Mouse (Mus musculus) limb, embryonic 13.5 days (tissue): Measurements from ENCODE around the gene Golga5. TPM values are rescaled to one million over a fixed set of nuclear protein-coding genes. Genes with fewer than 3 reads are reported as not detected.

Experiments
- ATAC-seq: fragments of 200-750 bp; cut with Nextera tagmentation; 2 replicates; pipeline ENCODE4 v1.8.0; 2017; ENCODE audit warnings: low read depth, moderate number of reproducible peaks, moderate TSS enrichment; ENCODE audit not compliant: low FRiP score
- H3K27ac ChIP-seq: fragments of 300-500 bp; sonication (generic); 2 replicates; pipeline ENCODE4 v1.5.1; 2015; ENCODE audit warnings: inconsistent platforms, mild to moderate bottlenecking, moderate library complexity
- H3K27me3 ChIP-seq: fragments of 300-500 bp; sonication (generic); 2 replicates; pipeline ENCODE4 v1.6.1; 2015; ENCODE audit warnings: mild to moderate bottlenecking, inconsistent platforms
- H3K36me3 ChIP-seq: fragments of 300-500 bp; sonication (generic); 2 replicates; pipeline ENCODE4 v1.6.1; 2015; ENCODE audit warnings: inconsistent platforms, mild to moderate bottlenecking, moderate library complexity
- H3K4me1 ChIP-seq: fragments of 300-500 bp; sonication (generic); 2 replicates; pipeline ENCODE4 v1.6.1; 2015; ENCODE audit warnings: inconsistent platforms
- H3K4me2 ChIP-seq: fragments of 300-500 bp; sonication (generic); replicated peaks from 2 replicates; pipeline ENCODE4 v1.6.1; 2015; ENCODE audit warnings: inconsistent platforms, mild to moderate bottlenecking, moderate library complexity
- H3K4me3 ChIP-seq: fragments of 300-500 bp; sonication (generic); 2 replicates; pipeline ENCODE4 v1.5.1; 2015; ENCODE audit warnings: moderate library complexity, mild to moderate bottlenecking, inconsistent platforms
- H3K9ac ChIP-seq: fragments of 300-500 bp; sonication (generic); 2 replicates; pipeline ENCODE4 v1.6.1; 2015; ENCODE audit warnings: mild to moderate bottlenecking, inconsistent platforms
- H3K9me3 ChIP-seq: fragments of 300-500 bp; sonication (generic); 2 replicates; pipeline ENCODE4 v1.6.1; 2016; ENCODE audit warnings: inconsistent platforms
- WGBS: fragments of 180-500 bp; shearing (Covaris S2); methylation state at CpG from one replicate; pipeline ENCODE4 v1.1.7; 2015; 5-methylcytosine and 5-hydroxymethylcytosine counted together
- polyA plus RNA-seq: library from polyadenylated mRNA; unstranded; fragments of >200 nt; fragmentation: Nextera tagmentation; extraction: Ambion mirVana; gene quantifications from 2 replicates; pipeline ENCODE4 v1.2.1, GENCODE M21; 2015

The Golga5 gene
- polyA plus RNA-seq, 1 experiment from 2014 or later: 42.0 TPM

DNA sequence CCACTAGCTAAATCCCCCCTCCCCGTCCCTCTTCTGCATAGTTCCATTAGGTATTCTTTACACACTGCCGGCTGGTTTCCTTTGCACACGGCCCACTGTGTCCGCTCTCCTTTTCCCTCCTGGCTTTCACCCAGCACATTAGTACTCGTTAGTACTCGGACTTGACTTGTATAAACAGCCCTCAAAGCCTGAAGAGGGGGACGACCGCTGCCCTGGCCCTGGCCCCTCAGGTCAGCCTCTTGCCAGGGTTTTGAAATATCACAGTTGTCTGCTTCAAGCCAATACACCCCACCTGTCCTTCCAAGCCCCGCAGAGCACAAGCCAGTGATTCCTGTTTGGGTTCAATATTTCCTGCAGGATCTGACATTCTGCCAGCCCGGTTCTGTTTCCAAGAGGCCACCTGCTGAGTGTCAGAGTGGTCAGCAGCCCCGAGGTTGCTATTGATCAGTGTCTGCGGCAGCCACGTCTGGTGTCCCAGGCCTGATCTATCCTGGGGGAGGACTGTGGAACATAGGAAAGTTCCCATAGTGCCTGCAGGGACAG, 52.9 kb downstream of the Golga5 start:
- Histone ChIP-seq H3K27ac (no peak overlapping the region), H3K4me3 (no peak overlapping the region), H3K9ac (no peak overlapping the region), H3K4me2 (no peak overlapping the region), H3K9me3 (no peaks in the 10 kb centered on the region), H3K36me3 (no peaks in the 10 kb centered on the region), H3K4me1 (no peaks in the 10 kb centered on the region; the same call in 1 of the 2 replicates), H3K27me3 (peaks cover 29% of the 10 kb centered on the region)
- no peak for ATAC-seq
- 35% methylated on average over 13 of the region's 13 CpGs for WGBS

- WGBS: 62% methylated on average over 3 of the region's 3 CpGs
- ATAC-seq: no peak
- Histone ChIP-seq H3K4me1 (peaks cover 2% of the 10 kb centered on the region; the same call in 1 of the 2 replicates), H3K4me3 (no peak overlapping the region), H3K9ac (no peak overlapping the region), H3K27me3 (peaks cover 42% of the 10 kb centered on the region), H3K4me2 (no peak overlapping the region), H3K36me3 (no peaks in the 10 kb centered on the region), H3K9me3 (no peaks in the 10 kb centered on the region; the same call in 1 of the 2 replicates), H3K27ac (no peak overlapping the region)
Observed at GRCm38 (mm10) chr12:102524216-102524615, 55.3 kb downstream of the Golga5 start.

DNA sequence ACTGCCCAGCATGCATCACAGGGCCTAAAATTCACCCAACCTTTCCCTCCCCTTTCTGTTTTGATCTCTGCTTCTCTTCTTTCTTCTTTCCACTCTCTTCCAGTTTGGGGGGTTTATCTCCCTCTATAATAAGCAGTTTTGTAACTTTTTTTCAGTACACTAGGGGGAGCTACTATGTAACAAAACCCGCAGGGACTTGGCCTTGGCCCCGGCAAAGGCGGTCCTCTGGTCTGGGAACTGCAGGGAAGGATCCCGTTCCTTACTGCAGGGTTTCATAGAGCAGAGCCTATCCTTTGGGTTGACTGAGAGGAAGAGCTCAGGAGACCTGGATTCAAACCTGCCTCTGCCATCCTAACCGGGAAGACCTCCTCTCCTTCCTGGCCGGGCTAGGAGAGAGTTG, 55.8 kb downstream of the Golga5 start:
- Histone ChIP-seq H3K9ac (no peak overlapping the region), H3K4me3 (no peak overlapping the region), H3K27me3 (peaks cover 45% of the 10 kb centered on the region), H3K4me1 (peaks cover 2% of the 10 kb centered on the region; the same call in 1 of the 2 replicates), H3K27ac (no peak overlapping the region), H3K4me2 (no peak overlapping the region), H3K9me3 (no peaks in the 10 kb centered on the region; the same call in 1 of the 2 replicates), H3K36me3 (no peaks in the 10 kb centered on the region)
- WGBS: 20% methylated on average over 6 of the region's 6 CpGs
- no peak for ATAC-seq

DNA sequence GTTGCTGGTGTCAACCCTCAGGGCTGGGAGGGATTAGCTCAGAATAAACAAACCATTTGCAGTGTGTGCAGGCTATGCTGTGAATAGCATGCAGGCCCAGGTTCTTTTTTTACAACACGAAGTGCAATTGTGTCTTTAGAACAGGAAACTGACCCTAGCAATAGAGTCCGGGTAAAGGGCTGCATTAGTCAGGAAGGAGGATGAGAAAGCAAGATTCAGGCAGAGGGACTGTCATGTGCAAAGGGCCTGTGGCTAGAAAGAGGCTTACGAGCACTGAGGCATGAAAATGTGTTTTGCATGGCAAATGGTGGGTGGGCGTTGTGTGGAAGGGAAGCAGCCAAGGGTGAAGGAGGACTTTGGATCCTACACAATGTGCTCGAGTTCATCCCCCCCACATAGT, 59.1 kb downstream of the Golga5 start:
- H3K36me3 ChIP-seq: no peaks in the 10 kb centered on the region
- H3K9ac ChIP-seq: no peak overlapping the region
- H3K9me3 ChIP-seq: no peaks in the 10 kb centered on the region; the same call in 1 of the 2 replicates
- 68% methylated on average over 5 of the region's 5 CpGs for WGBS
- H3K27me3 ChIP-seq: peaks cover 45% of the 10 kb centered on the region
- H3K27ac ChIP-seq: no peak overlapping the region
- ATAC-seq: no peak
- no peak overlapping the region for H3K4me2 ChIP-seq
- H3K4me1 ChIP-seq: 0 out of 2 replicates have a peak, but pooled peaks cover 2% of the 10 kb centered on the region
- no peak overlapping the region for H3K4me3 ChIP-seq

- no peaks in the 10 kb centered on the region for H3K36me3 ChIP-seq
- peaks cover 5% of the 10 kb centered on the region; the same call in 1 of the 2 replicates for H3K9me3 ChIP-seq
- H3K27me3 ChIP-seq: peaks cover 25% of the 10 kb centered on the region
- H3K27ac ChIP-seq: no peak overlapping the region
- no peak overlapping the region for H3K9ac ChIP-seq
- 35% methylated on average over 1 of the region's 1 CpGs for WGBS
- ATAC-seq: no peak
- H3K4me2 ChIP-seq: no peak overlapping the region
- H3K4me1 ChIP-seq: no peaks in the 10 kb centered on the region
- no peak overlapping the region for H3K4me3 ChIP-seq
Observed at GRCm38 (mm10) chr12:102535796-102536195, 66.9 kb downstream of the Golga5 start.

DNA sequence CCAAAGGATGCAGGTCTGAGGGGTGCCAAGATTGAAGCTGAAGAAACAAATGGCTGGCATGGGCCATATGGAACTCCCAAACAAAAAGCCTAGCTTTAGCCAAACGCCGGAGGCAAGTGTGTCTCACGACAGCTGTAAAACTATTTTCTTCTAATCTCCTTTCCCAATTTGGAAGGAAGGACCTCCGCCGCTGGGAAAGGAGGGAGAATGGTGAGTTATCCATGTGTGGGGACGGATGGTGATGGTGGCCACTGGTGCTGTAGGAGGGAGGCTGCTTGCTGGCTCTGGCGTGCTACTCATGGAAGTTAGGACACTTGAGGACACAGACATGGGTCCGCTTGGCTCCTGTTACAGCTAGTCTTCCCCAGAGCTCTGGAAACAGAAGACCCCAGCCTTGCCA, 71.3 kb downstream of the Golga5 start:
- WGBS: 53% methylated on average over 8 of the region's 8 CpGs
- no peak overlapping the region for H3K9ac ChIP-seq
- H3K27ac ChIP-seq: no peak overlapping the region
- H3K4me1 ChIP-seq: no peaks in the 10 kb centered on the region
- no peak overlapping the region for H3K4me2 ChIP-seq
- H3K9me3 ChIP-seq: no peaks in the 10 kb centered on the region
- no peak for ATAC-seq
- H3K4me3 ChIP-seq: no peak overlapping the region
- peaks cover 4% of the 10 kb centered on the region; the same call in 1 of the 2 replicates for H3K27me3 ChIP-seq
- no peaks in the 10 kb centered on the region for H3K36me3 ChIP-seq

DNA sequence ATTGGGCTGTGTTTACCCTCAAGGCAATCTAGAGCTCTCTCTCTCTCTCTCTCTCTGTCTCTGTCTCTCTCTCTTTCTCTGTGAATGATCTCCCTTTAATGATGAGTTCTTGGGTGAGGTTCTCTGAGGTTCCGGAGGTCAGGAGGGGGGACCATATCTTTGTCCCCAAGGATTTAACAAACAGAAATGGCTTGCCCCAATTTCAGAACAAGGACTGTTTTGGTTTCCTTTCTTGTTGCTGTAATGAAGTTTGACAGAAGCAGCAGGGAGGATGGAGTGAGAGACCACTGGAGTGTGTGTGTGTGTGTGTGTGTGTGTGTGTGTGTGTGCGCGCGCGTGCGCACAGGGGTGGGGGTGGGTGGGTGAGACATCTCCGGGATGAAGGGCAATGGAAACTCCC, 72.2 kb downstream of the Golga5 start:
- ATAC-seq: no peak
- WGBS: 95% methylated on average over 7 of the region's 7 CpGs

DNA sequence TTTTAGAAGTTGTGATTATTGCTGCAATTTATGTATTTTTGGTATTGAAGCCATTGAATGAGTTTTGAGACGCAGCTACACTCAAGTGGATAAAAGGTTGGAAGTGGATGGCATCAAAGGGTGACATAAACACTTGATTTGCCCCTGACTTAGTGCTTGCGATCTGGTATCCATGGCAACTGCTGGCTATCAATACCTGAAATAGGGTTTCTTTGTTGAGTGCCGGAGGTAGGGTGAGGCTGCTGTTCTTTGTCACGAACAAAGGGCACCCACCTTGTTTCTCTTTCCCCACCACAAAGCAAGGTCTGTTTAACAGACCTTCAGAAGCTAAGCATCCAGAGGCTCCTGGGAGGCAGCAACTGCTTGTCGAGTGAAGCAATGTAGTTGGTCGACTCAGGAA, 76.2 kb downstream of the Golga5 start:
- Histone ChIP-seq H3K4me1 (no peaks in the 10 kb centered on the region), H3K27ac (no peak overlapping the region), H3K9ac (no peak overlapping the region), H3K4me2 (no peak overlapping the region), H3K27me3 (0 out of 2 replicates have a peak, but pooled peaks cover 2% of the 10 kb centered on the region), H3K36me3 (no peaks in the 10 kb centered on the region), H3K4me3 (no peak overlapping the region), H3K9me3 (no peaks in the 10 kb centered on the region)
- no peak for ATAC-seq
- WGBS: 67% methylated on average over 6 of the region's 6 CpGs

More for the DNA sequence above, 72.2 kb downstream of the Golga5 start:
- Histone ChIP-seq H3K36me3 (no peaks in the 10 kb centered on the region), H3K27ac (no peak overlapping the region), H3K4me1 (no peaks in the 10 kb centered on the region), H3K27me3 (peaks cover 4% of the 10 kb centered on the region; the same call in 1 of the 2 replicates), H3K9me3 (no peaks in the 10 kb centered on the region), H3K4me3 (no peak overlapping the region), H3K9ac (no peak overlapping the region), H3K4me2 (no peak overlapping the region)

Other genes starting within 250 kb of the Golga5 start
- gene Rin3, start 186.1 kb upstream of the Golga5 start, polyA plus RNA-seq: 6.9 and 7.1 TPM in 2 replicates
- gene Lgmn, start 29.3 kb upstream of the Golga5 start, polyA plus RNA-seq: 81.3 and 84.8 TPM in 2 replicates
- gene Chga, start 85.8 kb downstream of the Golga5 start, polyA plus RNA-seq: 0.51 and 0.59 TPM in 2 replicates
- 9.3 TPM in 2 replicates for gene Itpk1, start 235.8 kb downstream of the Golga5 start, polyA plus RNA-seq